Mouse (Mus musculus): ENCODE results near the gene Ccdc102a. TPM values are rescaled to one million over a fixed set of nuclear protein-coding genes. Genes with fewer than 3 reads are reported as not detected.

The Ccdc102a gene
- polyA plus RNA-seq, 1 experiment from 2014 or later: 1.6 TPM

Other genes with a start within 250 kb of the Ccdc102a start
- 0.42 and 0.96 TPM in 2 replicates for gene Pllp, start 221.8 kb downstream of the Ccdc102a start, polyA plus RNA-seq (2015; fragmentation: Nextera tagmentation; extraction: Ambion mirVana)
- 0.27 and 0.37 TPM in 2 replicates for gene Ccl22, start 172.5 kb downstream of the Ccdc102a start, polyA plus RNA-seq (2015; fragmentation: Nextera tagmentation; extraction: Ambion mirVana)
- 0.47 and 0.71 TPM in 2 replicates for gene Cx3cl1, start 146.1 kb downstream of the Ccdc102a start, polyA plus RNA-seq (2015; fragmentation: Nextera tagmentation; extraction: Ambion mirVana)
- not detected in 2 replicates for gene Ccl17, start 107.6 kb downstream of the Ccdc102a start, polyA plus RNA-seq (2015; fragmentation: Nextera tagmentation; extraction: Ambion mirVana)
- 55.3 and 61.8 TPM in 2 replicates for gene Coq9, start 79.8 kb downstream of the Ccdc102a start, polyA plus RNA-seq (2015; fragmentation: Nextera tagmentation; extraction: Ambion mirVana)
- gene Ciapin1, start 79.7 kb downstream of the Ccdc102a start, polyA plus RNA-seq (2015; fragmentation: Nextera tagmentation; extraction: Ambion mirVana): 37.5 TPM in 2 replicates
- gene Polr2c, start 60.6 kb downstream of the Ccdc102a start, polyA plus RNA-seq (2015; fragmentation: Nextera tagmentation; extraction: Ambion mirVana): 65.7 and 67.0 TPM in 2 replicates
- 7.8 and 9.4 TPM in 2 replicates for gene Dok4, start 41.8 kb downstream of the Ccdc102a start, polyA plus RNA-seq (2015; fragmentation: Nextera tagmentation; extraction: Ambion mirVana)
- gene Adgrg5, start 5.6 kb upstream of the Ccdc102a start, polyA plus RNA-seq (2015; fragmentation: Nextera tagmentation; extraction: Ambion mirVana): 0.37 and 0.39 TPM in 2 replicates
- gene Adgrg1, start 56.7 kb upstream of the Ccdc102a start, polyA plus RNA-seq (2015; fragmentation: Nextera tagmentation; extraction: Ambion mirVana): 45.0 and 50.6 TPM in 2 replicates
- gene Adgrg3, start 99.6 kb upstream of the Ccdc102a start, polyA plus RNA-seq (2015; fragmentation: Nextera tagmentation; extraction: Ambion mirVana): 8.3 and 9.1 TPM in 2 replicates
- 0.44 and 0.50 TPM in 2 replicates for gene Drc7, start 137.0 kb upstream of the Ccdc102a start, polyA plus RNA-seq (2015; fragmentation: Nextera tagmentation; extraction: Ambion mirVana)
- gene Katnb1, start 163.1 kb upstream of the Ccdc102a start, polyA plus RNA-seq (2015; fragmentation: Nextera tagmentation; extraction: Ambion mirVana): 8.2 and 9.6 TPM in 2 replicates